Mouse (Mus musculus) G1E (cell line): ENCODE results near the gene Sec22c. TPM values are rescaled to one million over a fixed set of nuclear protein-coding genes. Genes with fewer than 3 reads are reported as not detected.

Source experiments
- ATAC-seq: 2 replicates; pipeline ENCODE4 v1.8.0; 2016; ENCODE audit warnings: mild to moderate bottlenecking; ENCODE audit not compliant: insufficient number of reproducible peaks, poor library complexity, low FRiP score, severe bottlenecking; ENCODE audit errors: extremely low read depth
- DNase-seq: peaks from one replicate; pipeline ENCODE4 v3.0.0; 2012; ENCODE audit warnings: low spot score
- H3K27me3 ChIP-seq: 2 replicates; pipeline ENCODE4 v1.6.1; 2012; ENCODE audit warnings: mild to moderate bottlenecking, low read length, inconsistent platforms; ENCODE audit not compliant: insufficient read depth
- H3K36me3 ChIP-seq: replicated peaks from 2 replicates; pipeline ENCODE3; 2012; ENCODE audit warnings: mild to moderate bottlenecking, inconsistent platforms
- H3K4me1 ChIP-seq: 2 replicates; pipeline ENCODE4 v1.6.1; 2012; ENCODE audit warnings: low read depth, low read length, inconsistent platforms, mixed read lengths; ENCODE audit not compliant: insufficient read depth
- H3K4me3 ChIP-seq: 2 replicates; pipeline ENCODE4 v1.5.1; 2012; ENCODE audit warnings: low read depth, mild to moderate bottlenecking, inconsistent platforms, low read length, moderate library complexity, mixed read lengths
- H3K9me3 ChIP-seq: replicated peaks from 2 replicates; pipeline ENCODE4 v1.6.1; 2012; ENCODE audit warnings: inconsistent platforms
- CTCF ChIP-seq: IDR thresholded peaks from 2 replicates; pipeline ENCODE4 v1.5.1; 2012; ENCODE audit warnings: low read depth, low read length, inconsistent platforms, mixed read lengths
- GATA1 ChIP-seq: IDR thresholded peaks from 2 replicates; pipeline ENCODE4 v1.6.1; 2012; ENCODE audit warnings: borderline replicate concordance, low read length, inconsistent platforms, mixed read lengths
- GATA2 ChIP-seq: IDR thresholded peaks from 2 replicates; pipeline ENCODE4 v1.6.1; 2012; ENCODE audit warnings: low read depth, low read length, inconsistent platforms, borderline replicate concordance
- POLR2AphosphoS5 ChIP-seq: IDR thresholded peaks from 2 replicates; pipeline ENCODE4 v1.6.1; 2012; ENCODE audit warnings: low read depth, low read length, inconsistent platforms; ENCODE audit not compliant: insufficient replicate concordance
- TAL1 ChIP-seq: conservative IDR thresholded peaks from 2 replicates; pipeline ENCODE4 v1.6.1; 2012; ENCODE audit warnings: low read depth, low read length, inconsistent platforms, mixed read lengths
- polyA plus RNA-seq: library from polyadenylated mRNA; stranded (reverse); fragments of >175 nt; gene quantifications from 2 replicates; pipeline ENCODE4 v1.2.3, GENCODE M21; 2012
- total RNA-seq, 2 experiments: library from RNA; stranded (forward) in 1 of 2; stranded (reverse) in 1 of 2; fragments of 200-1000 nt in 1 of 2; fragments of >200 nt in 1 of 2; fragmentation: Nextera tagmentation in 1 of 2; gene quantifications; 2 replicates each; pipeline ENCODE4 v1.2.3; 2014 to 2017

Sec22c gene
- total and polyA plus RNA-seq, 3 experiments, result 3.6 to 4.8 (median 4.7) TPM

GRCm38 (mm10) chr9:121642401-121643181 is 62.7 kb downstream of the Sec22c start, which contains the start of gene Vipr1:
Gene Vipr1 (plus strand): TSS chr9:121642716.
- Histone ChIP-seq H3K4me1 (no peaks in the 10 kb centered on the region), H3K27me3 (peaks cover 5% of the 10 kb centered on the region), H3K36me3 (no peaks in the 10 kb centered on the region), H3K4me3 (no peak within 1 kb of the TSS), H3K9me3 (peaks cover 10% of the 10 kb centered on the region)
- DNase-seq, result no peak
- TF ChIP-seq CTCF, result no peak
- no peak for ATAC-seq

- H3K9me3 ChIP-seq, result peaks cover 10% of the 10 kb centered on the region
- DNase-seq (no peak), ATAC-seq (no peak)
- peaks cover 5% of the 10 kb centered on the region for H3K27me3 ChIP-seq
- no peaks in the 10 kb centered on the region for H3K36me3 ChIP-seq
- no peak within 1 kb of the TSS for H3K4me3 ChIP-seq
- H3K4me1 ChIP-seq, result no peaks in the 10 kb centered on the region
- TF ChIP-seq GATA2 (no peak), TAL1 (no peak), POLR2AphosphoS5 (no peak), GATA1 (no peak), CTCF (no peak)
These were observed 63.3 kb downstream of the Sec22c start, which contains the start of gene Lyzl4 for GRCm38 (mm10) chr9:121642001-121642400. Gene Lyzl4 (minus strand): TSS chr9:121642096.

- TF ChIP-seq CTCF (no peak), POLR2AphosphoS5 (no peak), TAL1 (no peak), GATA1 (no peak)
- DNase-seq, result no peak
- Histone ChIP-seq H3K27me3 (peaks cover 10% of the 10 kb centered on the region), H3K36me3 (no peaks in the 10 kb centered on the region), H3K9me3 (peaks cover 10% of the 10 kb centered on the region), H3K4me1 (no peaks in the 10 kb centered on the region), H3K4me3 (no peak overlapping the region)
- no peak for ATAC-seq
These were observed 63.9 kb downstream of the Sec22c start for GRCm38 (mm10) chr9:121641235-121641915.

GRCm38 (mm10) chr9:121639790-121640189 is 65.5 kb downstream of the Sec22c start:
- Histone ChIP-seq H3K4me1 (no peaks in the 10 kb centered on the region), H3K27me3 (peaks cover 11% of the 10 kb centered on the region), H3K9me3 (peaks cover 10% of the 10 kb centered on the region), H3K36me3 (no peaks in the 10 kb centered on the region), H3K4me3 (no peak overlapping the region)
- ATAC-seq, result no peak
- TF ChIP-seq GATA1 (no peak), POLR2AphosphoS5 (no peak), TAL1 (no peak), CTCF (no peak), GATA2 (no peak)
- no peak for DNase-seq

- TF ChIP-seq POLR2AphosphoS5 (no peak), CTCF (no peak), TAL1 (no peak), GATA2 (no peak), GATA1 (no peak)
- no peak for ATAC-seq
- H3K4me1 ChIP-seq, result no peaks in the 10 kb centered on the region
- no peak overlapping the region for H3K4me3 ChIP-seq
- peaks cover 9% of the 10 kb centered on the region for H3K27me3 ChIP-seq
- no peaks in the 10 kb centered on the region for H3K36me3 ChIP-seq
- no peak for DNase-seq
- H3K9me3 ChIP-seq, result no peaks in the 10 kb centered on the region
These were observed 69.3 kb downstream of the Sec22c start for GRCm38 (mm10) chr9:121635835-121636576.

GRCm38 (mm10) chr9:121633306-121633705 is 72.0 kb downstream of the Sec22c start:
- ATAC-seq (no peak), DNase-seq (no peak)
- Histone ChIP-seq H3K4me3 (no peak overlapping the region), H3K27me3 (peaks cover 11% of the 10 kb centered on the region), H3K4me1 (no peaks in the 10 kb centered on the region), H3K36me3 (no peaks in the 10 kb centered on the region), H3K9me3 (no peaks in the 10 kb centered on the region)
- TF ChIP-seq CTCF (no peak), GATA2 (no peak), TAL1 (no peak), POLR2AphosphoS5 (no peak), GATA1 (no peak)
